Mouse (Mus musculus) embryonic fibroblast, embryonic 13.5 days (primary cell): Measurements from ENCODE around the gene Nutf2. TPM values are rescaled to one million over a fixed set of nuclear protein-coding genes. Genes with fewer than 3 reads are reported as not detected.

Experiments
- H3K27ac ChIP-seq: 2 replicates; pipeline ENCODE4 v1.5.1; 2012; ENCODE audit warnings: low read length, control low read depth, inconsistent platforms; ENCODE audit not compliant: insufficient read depth
- H3K4me1 ChIP-seq: 2 replicates; pipeline ENCODE4 v1.6.1; 2011; ENCODE audit warnings: low read length; ENCODE audit not compliant: control insufficient read depth, insufficient read depth
- H3K4me3 ChIP-seq: 2 replicates; pipeline ENCODE4 v1.5.1; 2011; ENCODE audit warnings: mild to moderate bottlenecking, control low read depth, low read length; ENCODE audit not compliant: insufficient read depth
- CTCF ChIP-seq: IDR thresholded peaks from 2 replicates; pipeline ENCODE4 v1.5.1; 2011; ENCODE audit warnings: mild to moderate bottlenecking, control low read depth, low read length, moderate library complexity, borderline replicate concordance; ENCODE audit not compliant: insufficient read depth
- POLR2A ChIP-seq: IDR thresholded peaks from 2 replicates; pipeline ENCODE4 v1.6.1; 2011; ENCODE audit warnings: low read depth, mild to moderate bottlenecking, control low read depth, low read length, moderate library complexity
- polyA plus RNA-seq: library from polyadenylated mRNA; stranded (reverse); fragments of >200 nt; gene quantifications from 2 replicates; pipeline ENCODE4 v1.2.4, GENCODE M21; 2011; ENCODE audit warnings: low read depth; ENCODE audit not compliant: missing spikeins, insufficient read length

Gene Nutf2
- polyA plus RNA-seq, 1 experiment, result 119 TPM

DNA sequence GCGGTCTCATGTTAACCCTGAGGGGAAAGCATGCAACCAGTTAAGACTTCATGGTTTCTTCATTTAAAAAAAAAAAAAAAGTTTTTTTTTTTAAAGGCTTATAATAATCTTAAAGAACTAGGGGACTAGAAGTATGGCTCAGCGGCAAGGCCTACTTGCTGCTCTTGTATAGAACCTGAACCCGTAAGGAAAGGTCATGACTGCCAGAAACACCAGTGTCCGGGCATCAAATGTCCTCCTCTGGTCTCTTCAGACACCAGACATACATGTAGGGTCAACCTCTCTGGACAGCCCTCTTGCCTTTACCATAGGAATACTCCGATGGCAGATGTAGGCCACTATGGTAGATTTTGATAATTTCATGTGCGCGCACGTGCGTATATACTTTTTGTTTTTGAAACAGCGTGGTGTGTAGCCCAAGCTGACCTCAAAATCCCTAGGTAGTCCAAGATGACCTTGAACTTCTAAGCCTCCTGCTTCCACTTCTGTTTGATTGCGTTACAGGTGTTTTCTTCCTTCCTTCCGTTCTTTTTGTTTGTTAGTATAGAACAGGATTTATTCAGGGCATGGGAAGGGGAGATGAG, 8.1 kb upstream of the Nutf2 start:
- Histone ChIP-seq H3K4me3 (no peak overlapping the region), H3K27ac (no peak overlapping the region), H3K4me1 (peaks cover 9% of the 10 kb centered on the region; the same call in 1 of the 2 replicates)
- TF ChIP-seq POLR2A (no peak), CTCF (no peak)

DNA sequence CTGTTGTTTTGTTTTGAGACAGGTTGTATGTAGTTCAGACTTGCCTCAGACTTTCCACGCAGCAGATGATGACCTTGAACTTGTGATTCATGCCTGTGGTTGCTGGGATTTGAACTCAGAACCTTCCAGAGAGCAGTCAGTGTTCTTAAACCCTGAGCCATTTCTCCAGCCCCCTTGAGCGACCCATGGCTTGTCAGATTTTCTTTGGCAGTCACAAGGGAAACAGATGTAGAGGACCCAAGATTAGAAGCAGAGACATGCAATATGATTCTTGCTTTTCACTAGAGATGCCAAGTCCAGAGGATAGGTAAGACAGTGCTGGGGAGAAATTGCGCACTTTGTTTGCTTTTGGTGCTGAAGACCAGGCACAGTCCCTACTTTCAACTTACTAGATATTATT, 7.2 kb upstream of the Nutf2 start, which contains the start of gene Cenpt:
Cenpt (minus strand) TSS at position 101 of the 400 bp plus-strand sequence.
- Histone ChIP-seq H3K4me3 (no peak within 1 kb of the TSS), H3K27ac (no peak within 1 kb of the TSS), H3K4me1 (peaks cover 9% of the 10 kb centered on the region; the same call in 1 of the 2 replicates)
- TF ChIP-seq POLR2A (no peak), CTCF (no peak)

DNA sequence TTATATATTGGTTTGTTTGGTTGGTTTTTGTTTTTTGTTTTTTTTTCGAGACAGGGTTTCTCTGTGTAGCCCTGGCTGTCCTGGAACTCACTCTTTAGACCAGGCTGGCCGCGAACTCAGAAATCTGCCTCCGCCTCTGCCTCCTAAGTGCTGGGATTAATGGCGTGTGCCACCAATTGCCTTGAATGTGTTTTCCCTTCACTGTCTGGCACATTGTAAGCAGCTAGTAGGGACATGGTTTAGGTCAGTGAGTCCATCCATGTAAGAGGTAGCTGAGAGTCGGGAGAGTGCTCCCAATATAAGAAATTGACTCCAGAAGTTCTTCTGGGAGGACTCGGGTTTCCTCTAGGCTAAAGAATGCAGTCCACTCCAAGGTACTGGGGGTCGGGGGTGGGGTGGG, 6.1 kb upstream of the Nutf2 start:
- Histone ChIP-seq H3K4me3 (no peak overlapping the region), H3K27ac (no peak overlapping the region), H3K4me1 (peaks cover 9% of the 10 kb centered on the region; the same call in 1 of the 2 replicates)
- TF ChIP-seq POLR2A, result no peak
- no peak for TF ChIP-seq CTCF

DNA sequence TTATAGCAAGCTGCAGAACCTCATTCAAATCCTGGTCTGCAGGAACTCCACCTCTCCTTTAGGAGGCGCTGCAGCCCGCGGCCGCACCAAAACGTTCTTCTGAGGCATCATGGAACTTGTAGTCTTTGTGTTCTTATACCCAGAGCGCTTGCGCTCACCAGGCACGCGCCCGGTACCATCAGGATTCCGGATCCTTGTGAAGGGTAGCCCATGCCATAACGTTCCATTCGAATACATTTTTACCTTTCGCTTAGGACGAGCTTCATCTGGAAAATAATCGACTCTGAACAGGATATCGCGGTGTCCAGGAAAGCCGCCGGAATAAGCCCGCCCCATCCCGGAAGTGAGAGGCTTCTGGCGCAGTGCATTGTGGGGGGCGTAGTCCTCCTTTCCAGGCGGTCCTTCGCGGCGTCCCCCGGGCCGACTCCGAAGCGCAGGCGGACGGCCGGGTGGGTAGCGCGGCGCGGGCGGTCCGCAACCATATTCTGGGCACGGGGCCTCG, 5.6 kb upstream of the Nutf2 start, which contains the start of gene Thap11:
Thap11 (plus strand) TSS at position 418 of the 502 bp plus-strand sequence.
- Histone ChIP-seq H3K4me1 (peaks cover 9% of the 10 kb centered on the region; the same call in 1 of the 2 replicates), H3K27ac (peak within 1 kb of the TSS; percentile 88), H3K4me3 (peak within 1 kb of the TSS; percentile 70)
- TF ChIP-seq POLR2A (peak; percentile 37; the same call in 1 of the 2 replicates), CTCF (peak; percentile 68; the same call in 1 of the 2 replicates)

DNA sequence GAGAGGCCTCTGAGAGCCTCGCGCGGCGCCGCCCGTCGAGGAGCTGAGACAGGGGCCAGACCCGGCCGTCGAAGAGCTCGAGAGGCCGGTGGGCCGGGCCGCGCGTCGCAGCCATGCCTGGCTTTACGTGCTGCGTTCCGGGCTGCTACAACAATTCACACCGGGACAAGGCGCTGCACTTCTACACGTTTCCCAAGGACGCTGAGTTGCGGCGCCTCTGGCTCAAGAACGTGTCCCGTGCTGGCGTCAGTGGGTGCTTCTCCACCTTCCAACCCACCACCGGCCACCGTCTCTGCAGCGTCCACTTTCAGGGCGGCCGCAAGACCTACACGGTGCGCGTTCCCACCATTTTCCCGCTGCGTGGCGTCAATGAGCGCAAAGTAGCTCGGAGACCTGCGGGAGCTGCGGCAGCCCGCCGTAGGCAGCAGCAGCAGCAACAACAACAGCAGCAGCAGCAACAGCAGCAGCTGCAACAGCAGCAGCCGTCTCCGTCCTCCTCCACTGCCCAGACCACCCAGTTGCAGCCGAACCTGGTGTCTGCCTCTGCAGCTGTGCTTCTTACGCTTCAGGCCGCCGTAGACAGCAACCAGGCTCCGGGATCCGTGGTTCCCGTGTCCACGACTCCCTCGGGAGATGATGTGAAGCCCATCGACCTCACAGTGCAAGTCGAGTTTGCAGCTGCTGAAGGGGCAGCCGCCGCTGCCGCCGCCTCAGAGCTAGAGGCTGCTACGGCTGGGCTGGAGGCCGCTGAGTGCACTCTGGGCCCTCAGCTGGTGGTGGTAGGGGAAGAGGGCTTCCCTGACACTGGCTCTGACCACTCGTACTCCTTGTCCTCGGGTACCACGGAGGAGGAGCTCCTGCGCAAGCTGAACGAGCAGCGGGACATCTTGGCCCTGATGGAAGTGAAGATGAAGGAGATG, 4.9 kb upstream of the Nutf2 start:
- H3K4me3 ChIP-seq, result peak overlapping the region; percentile 70
- H3K4me1 ChIP-seq, result peaks cover 5% of the 10 kb centered on the region; the same call in 1 of the 2 replicates
- H3K27ac ChIP-seq, result peak overlapping the region; percentile 88
- peak; percentile 4; the same call in 1 of the 2 replicates for TF ChIP-seq CTCF
- peak; percentile 41 for TF ChIP-seq POLR2A

DNA sequence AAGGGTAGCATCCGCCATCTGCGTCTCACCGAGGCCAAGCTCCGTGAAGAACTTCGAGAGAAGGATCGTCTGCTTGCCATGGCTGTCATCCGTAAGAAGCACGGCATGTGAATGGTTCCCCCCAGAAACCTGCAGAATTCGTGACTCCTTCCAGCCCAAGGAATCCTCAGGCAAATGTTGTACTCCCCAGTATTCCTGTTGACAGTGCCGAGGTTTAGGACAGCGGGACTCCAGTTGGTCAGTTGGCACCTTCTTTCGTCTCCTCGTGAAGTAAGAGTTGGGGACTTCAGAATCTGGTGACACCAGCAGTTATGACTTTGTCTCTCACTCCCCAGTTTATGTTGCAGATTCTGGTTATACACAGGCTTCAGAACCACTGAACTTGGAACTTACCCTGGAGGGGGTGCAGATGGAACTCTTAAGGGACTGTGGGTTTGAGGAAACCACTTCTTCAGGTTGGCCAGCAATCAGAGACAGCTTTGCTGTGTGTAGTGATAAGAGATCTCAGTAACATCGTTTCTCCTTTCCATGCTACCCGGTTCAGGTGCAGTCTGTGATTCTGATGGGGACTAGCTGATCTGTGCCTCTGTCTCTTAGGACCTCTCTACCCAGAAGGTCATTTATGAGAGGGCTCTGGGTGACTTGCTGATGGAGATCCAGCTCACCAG, 4.1 kb upstream of the Nutf2 start:
- peak overlapping the region; percentile 70 for H3K4me3 ChIP-seq
- H3K4me1 ChIP-seq, result peaks cover 2% of the 10 kb centered on the region; the same call in 1 of the 2 replicates
- TF ChIP-seq POLR2A (no peak), CTCF (no peak)
- no peak overlapping the region for H3K27ac ChIP-seq

DNA sequence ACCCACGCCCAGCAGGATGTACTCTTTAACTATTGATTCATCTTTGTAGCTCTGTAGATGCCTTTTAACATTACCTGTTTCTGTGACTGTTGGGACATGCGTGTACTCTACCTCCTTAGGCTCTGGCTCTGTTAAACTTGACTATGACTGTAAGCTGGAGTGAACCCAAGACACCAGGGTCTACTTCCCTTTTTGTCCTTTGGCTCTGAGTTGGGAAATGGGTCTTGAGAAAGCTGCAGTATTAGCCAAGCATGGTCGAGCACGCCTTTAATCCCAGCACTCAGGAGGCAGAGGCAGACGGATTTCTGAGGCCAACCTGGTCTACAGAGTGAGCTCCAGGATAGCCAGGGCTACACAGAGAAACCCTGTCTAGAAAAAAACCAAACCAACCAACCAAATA, 1.9 kb upstream of the Nutf2 start:
- Histone ChIP-seq H3K27ac (no peak overlapping the region), H3K4me1 (peaks cover 4% of the 10 kb centered on the region; the same call in 1 of the 2 replicates), H3K4me3 (no peak overlapping the region)
- TF ChIP-seq CTCF, result no peak
- TF ChIP-seq POLR2A, result no peak

DNA sequence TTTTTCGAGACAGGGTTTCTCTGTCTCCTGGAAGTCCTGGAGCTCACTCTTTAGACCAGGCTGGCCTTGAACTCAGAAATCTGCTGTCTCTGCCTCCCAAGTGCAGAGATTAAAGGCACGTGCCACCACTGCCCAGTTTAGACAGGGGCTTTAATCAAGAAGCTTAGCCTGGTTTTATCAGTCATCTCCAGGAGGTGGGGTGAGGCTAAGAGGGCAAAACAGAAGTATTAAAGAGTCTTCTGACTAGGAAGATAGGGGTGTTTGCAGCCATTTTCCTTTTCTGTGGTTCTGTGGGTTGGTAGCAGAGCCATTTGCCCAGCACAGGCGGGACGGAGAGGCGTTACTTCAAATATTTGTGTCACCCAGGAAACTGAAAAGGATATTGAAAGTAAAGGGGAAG, 1.1 kb upstream of the Nutf2 start:
- Histone ChIP-seq H3K4me3 (no peak overlapping the region), H3K4me1 (peaks cover 8% of the 10 kb centered on the region; the same call in 1 of the 2 replicates), H3K27ac (peak overlapping the region; percentile 70; the same call in 1 of the 2 replicates)

DNA sequence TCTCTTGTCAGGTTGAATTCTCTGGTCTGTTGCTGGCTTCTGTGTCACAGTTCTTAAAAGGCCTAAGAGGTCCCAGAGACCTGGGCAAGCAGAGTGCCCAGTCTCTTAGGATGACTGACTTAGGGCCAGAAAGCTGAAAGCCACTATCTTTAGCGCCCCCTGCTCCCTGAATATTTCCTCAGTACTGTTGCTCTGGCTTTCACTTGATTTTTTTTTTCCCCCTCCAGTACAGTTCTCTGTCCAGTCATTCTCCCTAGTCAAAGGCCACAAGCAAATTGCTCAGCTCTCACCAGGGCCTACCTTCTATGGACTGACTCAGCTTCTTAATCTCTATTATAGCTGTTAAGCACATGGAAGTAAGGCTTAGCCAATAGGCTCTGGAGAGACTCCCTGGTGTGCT, 1.6 kb downstream of the Nutf2 start:
- Histone ChIP-seq H3K27ac (peak overlapping the region; percentile 30), H3K4me1 (peaks cover 7% of the 10 kb centered on the region; the same call in 1 of the 2 replicates), H3K4me3 (peak overlapping the region; percentile 74)
- TF ChIP-seq CTCF (no peak), POLR2A (no peak)

More for the DNA sequence above, 1.1 kb upstream of the Nutf2 start:
- TF ChIP-seq POLR2A, result no peak
- no peak for TF ChIP-seq CTCF
